Mouse (Mus musculus) layer of hippocampus, postnatal 36 days (tissue): ENCODE results near the gene Cmbl. TPM values are rescaled to one million over a fixed set of nuclear protein-coding genes. Genes with fewer than 3 reads are reported as not detected.
"Not testable (repeated sequence)": the region's sequence is repeated elsewhere in the genome, so short reads cannot be mapped to it uniquely, and the experiment has no call there.

Experiments
- DNase-seq, 2 experiments: peaks; one replicate each; pipeline ENCODE4 v3.0.0; 2022
- total RNA-seq, 2 experiments: library from RNA; stranded (reverse); gene quantifications; 2 replicates each; pipeline ENCODE4 v1.2.3; 2021

Cmbl gene
- total RNA-seq, 2 experiments from 2014 or later, result 10.6 to 11.8 TPM

GRCm38 (mm10) chr15:31542013-31542958 lies 22.9 kb upstream of the Cmbl start:
- DNase-seq, result no peak

GRCm38 (mm10) chr15:31543246-31543645 lies 21.9 kb upstream of the Cmbl start:
- DNase-seq, result no peak

GRCm38 (mm10) chr15:31545058-31545457 lies 20.1 kb upstream of the Cmbl start:
- DNase-seq, result no peak

- DNase-seq, result no peak
These were observed 18.9 kb upstream of the Cmbl start for GRCm38 (mm10) chr15:31546291-31546690.

GRCm38 (mm10) chr15:31547421-31547820 lies 17.8 kb upstream of the Cmbl start:
- no peak for DNase-seq

GRCm38 (mm10) chr15:31550381-31550780 lies 14.8 kb upstream of the Cmbl start:
- DNase-seq, result no peak

- no peak for DNase-seq
These were observed 10.3 kb upstream of the Cmbl start for GRCm38 (mm10) chr15:31554855-31555254.

- no peak for DNase-seq
These were observed 3.8 kb upstream of the Cmbl start for GRCm38 (mm10) chr15:31561390-31561789.

- DNase-seq, result no peak
These were observed 3.2 kb upstream of the Cmbl start for GRCm38 (mm10) chr15:31561976-31562375.

- no peak for DNase-seq
These were observed 2.3 kb upstream of the Cmbl start for GRCm38 (mm10) chr15:31562847-31563246.

GRCm38 (mm10) chr15:31563577-31564546 lies 1.3 kb upstream of the Cmbl start:
- no peak for DNase-seq

GRCm38 (mm10) chr15:31565786-31566185 lies 597 bp downstream of the Cmbl start:
- no peak for DNase-seq

GRCm38 (mm10) chr15:31567431-31567830 lies 2.2 kb downstream of the Cmbl start:
- DNase-seq, result no peak

GRCm38 (mm10) chr15:31568581-31568996 lies 3.4 kb downstream of the Cmbl start:
- DNase-seq, result no peak

- no peak for DNase-seq
These were observed 4.3 kb downstream of the Cmbl start for GRCm38 (mm10) chr15:31569325-31570022.

GRCm38 (mm10) chr15:31570959-31571358 lies 5.8 kb downstream of the Cmbl start:
- DNase-seq, result no peak

GRCm38 (mm10) chr15:31571906-31572722 lies 6.9 kb downstream of the Cmbl start:
- DNase-seq, result no peak

- no peak for DNase-seq
These were observed 8.1 kb downstream of the Cmbl start for GRCm38 (mm10) chr15:31573287-31573686.

- no peak for DNase-seq
These were observed 8.5 kb downstream of the Cmbl start for GRCm38 (mm10) chr15:31573692-31574091.

- no peak for DNase-seq
These were observed 10.9 kb downstream of the Cmbl start for GRCm38 (mm10) chr15:31576076-31576475.

GRCm38 (mm10) chr15:31581086-31581485 lies 15.9 kb downstream of the Cmbl start:
- DNase-seq, result not testable (repeated sequence)
